Mouse (Mus musculus): ENCODE results near the gene Jpt1. TPM values are rescaled to one million over a fixed set of nuclear protein-coding genes. Genes with fewer than 3 reads are reported as not detected.

Jpt1 gene
- polyA plus RNA-seq, 1 experiment: 1,229 TPM

GRCm38 (mm10) chr11:115522703-115523102, 8.5 kb upstream of the Jpt1 start:
- TF ChIP-seq CTCF (IDR thresholded peaks at IDR 0.05; ENCODE audit: borderline replicate concordance, extremely low read depth, insufficient read depth, insufficient read length): no peak
- TF ChIP-seq POLR2A (IDR thresholded peaks at IDR 0.05; ENCODE audit: borderline replicate concordance, extremely low read depth, insufficient read depth, insufficient read length, poor library complexity, severe bottlenecking): no peak
- DNase-seq (ENCODE audit: low read depth): no peak

GRCm38 (mm10) chr11:115522238-115522637, 8.1 kb upstream of the Jpt1 start:
- TF ChIP-seq CTCF (IDR thresholded peaks at IDR 0.05; ENCODE audit: borderline replicate concordance, extremely low read depth, insufficient read depth, insufficient read length): no peak
- TF ChIP-seq POLR2A (IDR thresholded peaks at IDR 0.05; ENCODE audit: borderline replicate concordance, extremely low read depth, insufficient read depth, insufficient read length, poor library complexity, severe bottlenecking): no peak

GRCm38 (mm10) chr11:115521080-115521479, 6.9 kb upstream of the Jpt1 start:
- TF ChIP-seq CTCF (IDR thresholded peaks at IDR 0.05; ENCODE audit: borderline replicate concordance, extremely low read depth, insufficient read depth, insufficient read length) (no peak), POLR2A (IDR thresholded peaks at IDR 0.05; ENCODE audit: borderline replicate concordance, extremely low read depth, insufficient read depth, insufficient read length, poor library complexity, severe bottlenecking) (no peak)
- DNase-seq (ENCODE audit: low read depth): no peak

More at GRCm38 (mm10) chr11:115522238-115522637, 8.1 kb upstream of the Jpt1 start:
- DNase-seq (ENCODE audit: low read depth): no peak

- DNase-seq (ENCODE audit: low read depth): no peak
- no peak for TF ChIP-seq CTCF (IDR thresholded peaks at IDR 0.05; ENCODE audit: borderline replicate concordance, extremely low read depth, insufficient read depth, insufficient read length)
- TF ChIP-seq POLR2A (IDR thresholded peaks at IDR 0.05; ENCODE audit: borderline replicate concordance, extremely low read depth, insufficient read depth, insufficient read length, poor library complexity, severe bottlenecking): no peak
These were observed 6.0 kb upstream of the Jpt1 start for GRCm38 (mm10) chr11:115520218-115520617.

GRCm38 (mm10) chr11:115519581-115519980, 5.4 kb upstream of the Jpt1 start:
- TF ChIP-seq CTCF (IDR thresholded peaks at IDR 0.05; ENCODE audit: borderline replicate concordance, extremely low read depth, insufficient read depth, insufficient read length) (no peak), POLR2A (IDR thresholded peaks at IDR 0.05; ENCODE audit: borderline replicate concordance, extremely low read depth, insufficient read depth, insufficient read length, poor library complexity, severe bottlenecking) (no peak)

GRCm38 (mm10) chr11:115518693-115519092, 4.5 kb upstream of the Jpt1 start:
- DNase-seq (ENCODE audit: low read depth): no peak
- no peak for TF ChIP-seq CTCF (IDR thresholded peaks at IDR 0.05; ENCODE audit: borderline replicate concordance, extremely low read depth, insufficient read depth, insufficient read length)
- TF ChIP-seq POLR2A (IDR thresholded peaks at IDR 0.05; ENCODE audit: borderline replicate concordance, extremely low read depth, insufficient read depth, insufficient read length, poor library complexity, severe bottlenecking): no peak

More at GRCm38 (mm10) chr11:115519581-115519980, 5.4 kb upstream of the Jpt1 start:
- DNase-seq (ENCODE audit: low read depth): no peak

GRCm38 (mm10) chr11:115516942-115517341, 2.8 kb upstream of the Jpt1 start:
- TF ChIP-seq CTCF (IDR thresholded peaks at IDR 0.05; ENCODE audit: borderline replicate concordance, extremely low read depth, insufficient read depth, insufficient read length): no peak
- no peak for TF ChIP-seq POLR2A (IDR thresholded peaks at IDR 0.05; ENCODE audit: borderline replicate concordance, extremely low read depth, insufficient read depth, insufficient read length, poor library complexity, severe bottlenecking)
- DNase-seq (ENCODE audit: low read depth): no peak

- TF ChIP-seq CTCF (IDR thresholded peaks at IDR 0.05; ENCODE audit: borderline replicate concordance, extremely low read depth, insufficient read depth, insufficient read length) (no peak), POLR2A (IDR thresholded peaks at IDR 0.05; ENCODE audit: borderline replicate concordance, extremely low read depth, insufficient read depth, insufficient read length, poor library complexity, severe bottlenecking) (no peak)
- no peak for DNase-seq (ENCODE audit: low read depth)
These were observed 834 bp upstream of the Jpt1 start for GRCm38 (mm10) chr11:115515021-115515420.

GRCm38 (mm10) chr11:115513271-115514237, 633 bp downstream of the Jpt1 start:
- DNase-seq (ENCODE audit: low read depth): peak; percentile 77
- TF ChIP-seq POLR2A (IDR thresholded peaks at IDR 0.05; ENCODE audit: borderline replicate concordance, extremely low read depth, insufficient read depth, insufficient read length, poor library complexity, severe bottlenecking) (peak; percentile 12; the same call in 1 of the 2 replicates), CTCF (IDR thresholded peaks at IDR 0.05; ENCODE audit: borderline replicate concordance, extremely low read depth, insufficient read depth, insufficient read length) (no peak)

GRCm38 (mm10) chr11:115512407-115513183, 1.6 kb downstream of the Jpt1 start:
- TF ChIP-seq CTCF (IDR thresholded peaks at IDR 0.05; ENCODE audit: borderline replicate concordance, extremely low read depth, insufficient read depth, insufficient read length): no peak
- TF ChIP-seq POLR2A (IDR thresholded peaks at IDR 0.05; ENCODE audit: borderline replicate concordance, extremely low read depth, insufficient read depth, insufficient read length, poor library complexity, severe bottlenecking): no peak
- DNase-seq (ENCODE audit: low read depth): peak; percentile 45

- peak; percentile 72 for DNase-seq (ENCODE audit: low read depth)
- no peak for TF ChIP-seq POLR2A (IDR thresholded peaks at IDR 0.05; ENCODE audit: borderline replicate concordance, extremely low read depth, insufficient read depth, insufficient read length, poor library complexity, severe bottlenecking)
- TF ChIP-seq CTCF (IDR thresholded peaks at IDR 0.05; ENCODE audit: borderline replicate concordance, extremely low read depth, insufficient read depth, insufficient read length): no peak
These were observed 2.2 kb downstream of the Jpt1 start for GRCm38 (mm10) chr11:115512004-115512403.

Measured in brain, embryonic 14.5 days (tissue).